Mouse (Mus musculus): ENCODE measurements around the gene Lamtor2. TPM values are rescaled to one million over a fixed set of nuclear protein-coding genes. Genes with fewer than 3 reads are reported as not detected.
A peak's percentile ranks its signal among the peaks of the same experiment; 100 is the strongest.

The Lamtor2 gene
- total RNA-seq, 2 experiments from 2014 or later, result 78.5 to 81.4 TPM

DNA sequence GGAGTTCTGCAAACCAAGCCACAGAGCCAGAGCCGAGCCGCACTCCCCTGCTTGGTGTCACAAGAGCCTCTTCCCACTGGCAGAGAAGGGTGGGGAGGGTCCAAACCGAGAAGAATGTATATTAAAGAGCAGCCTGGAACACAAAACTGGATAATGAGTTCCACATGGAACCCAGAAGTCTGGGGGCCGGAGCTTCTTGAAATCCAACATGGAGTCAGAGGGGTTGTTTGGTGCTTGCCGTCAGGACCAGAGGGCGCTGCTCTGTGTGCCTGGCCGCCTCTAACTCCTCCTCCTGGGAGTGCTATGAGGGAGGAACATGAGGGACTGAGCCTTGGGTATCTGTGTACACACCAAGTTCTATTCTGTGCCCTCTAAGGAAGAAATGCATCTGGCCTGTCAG lies 47.1 kb downstream of the Lamtor2 start:
- no peak for DNase-seq (ENCODE audit: low spot score in 2 of 2)

- DNase-seq (ENCODE audit: low spot score in 2 of 2), result no peak
These were observed 47.8 kb downstream of the Lamtor2 start for GRCm38 (mm10) chr3:88505081-88505480.

DNA sequence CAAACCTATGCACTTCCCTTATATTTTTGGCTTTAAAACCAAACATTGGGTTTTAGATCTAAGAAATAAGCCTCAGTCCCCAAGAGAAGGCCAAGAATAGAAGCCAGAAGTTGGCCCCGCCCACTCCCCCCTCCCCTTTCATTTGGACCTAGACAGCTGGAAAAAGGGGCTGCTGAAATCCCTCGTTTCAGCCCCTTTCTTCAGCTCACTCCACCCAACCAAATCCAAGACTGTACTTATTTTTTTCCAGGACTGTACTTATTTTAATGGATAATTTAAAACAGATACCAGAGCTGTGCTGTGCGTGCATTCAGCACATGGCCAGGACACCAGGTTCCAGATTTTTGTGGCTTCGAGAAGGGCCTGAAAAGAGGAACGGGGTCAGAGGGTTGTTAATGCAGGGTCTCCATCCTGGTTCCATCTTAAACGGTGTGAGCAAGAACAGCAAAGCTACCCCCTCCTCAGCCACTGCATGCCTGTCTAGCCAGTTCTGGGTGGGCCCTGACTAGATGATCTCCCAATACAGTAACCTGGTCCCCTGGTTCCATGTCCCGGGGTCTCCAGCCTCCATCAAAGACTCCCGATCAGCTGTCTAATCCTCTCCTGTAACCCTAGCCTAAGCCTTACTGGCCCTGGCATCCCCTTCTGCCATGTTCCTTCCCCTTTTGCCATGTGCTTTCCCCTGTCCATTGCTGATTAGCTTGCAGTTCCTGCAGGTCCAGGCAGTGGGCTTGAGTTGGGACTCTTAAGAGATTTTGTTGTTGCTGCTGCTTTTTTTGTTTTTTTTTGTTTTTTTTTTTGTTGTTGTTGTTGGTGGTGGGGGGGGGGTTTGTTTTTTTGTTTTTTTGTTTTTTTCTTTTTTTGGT lies 48.8 kb downstream of the Lamtor2 start:
- no peak for DNase-seq (ENCODE audit: low spot score in 2 of 2)

DNA sequence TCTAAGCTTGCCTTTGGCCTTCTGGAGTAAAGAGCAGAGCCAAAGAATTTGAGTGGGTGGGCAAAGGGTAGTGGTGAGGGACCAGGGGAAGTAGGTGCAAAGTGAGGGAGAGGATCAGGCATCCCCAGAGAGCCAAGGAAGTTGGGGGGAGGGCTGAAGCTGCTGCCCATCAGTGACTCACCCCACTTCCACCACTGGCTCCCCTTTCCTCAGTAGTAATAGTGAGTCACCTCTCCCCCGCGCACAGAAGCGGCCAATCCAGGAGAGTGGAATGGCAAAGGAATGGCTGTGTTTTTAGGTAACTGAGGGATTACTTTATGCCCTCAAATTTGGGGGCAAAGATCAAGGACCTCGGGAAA lies 49.4 kb downstream of the Lamtor2 start:
- DNase-seq (ENCODE audit: low spot score in 2 of 2), result no peak

GRCm38 (mm10) chr3:88502641-88503504 lies 50.0 kb downstream of the Lamtor2 start:
- DNase-seq (ENCODE audit: low spot score in 2 of 2), result peak; percentile 89 to 94

DNA sequence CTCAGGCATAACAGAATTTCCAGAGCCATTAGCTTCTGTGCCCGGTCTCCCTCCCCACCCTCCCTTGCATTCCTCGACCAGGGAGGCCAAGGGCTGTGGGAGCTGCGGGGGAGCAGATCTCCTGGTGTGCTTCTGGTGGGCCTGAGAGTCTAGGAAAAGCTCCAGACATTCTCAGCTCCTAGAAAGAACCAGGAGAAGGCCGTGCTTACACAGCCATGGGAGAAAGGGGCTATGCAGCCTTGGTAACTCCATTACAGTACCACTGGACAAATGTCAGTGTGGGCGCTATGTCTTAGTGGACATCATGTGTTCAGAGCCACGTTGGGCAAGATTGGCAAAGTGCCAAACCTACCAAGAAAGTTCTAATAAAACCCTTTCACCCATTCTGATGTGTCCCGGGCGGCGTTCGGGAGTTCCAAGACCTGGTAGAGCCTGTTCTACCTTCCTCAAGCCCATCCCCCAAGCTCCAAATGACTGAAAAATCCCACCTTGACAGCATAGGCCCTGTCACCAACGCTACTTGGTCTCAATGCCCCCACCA lies 50.8 kb downstream of the Lamtor2 start:
- DNase-seq (ENCODE audit: low spot score in 2 of 2), result no peak

- no peak for DNase-seq (ENCODE audit: low spot score in 2 of 2)
These were observed 51.4 kb downstream of the Lamtor2 start for GRCm38 (mm10) chr3:88501366-88502030.

DNA sequence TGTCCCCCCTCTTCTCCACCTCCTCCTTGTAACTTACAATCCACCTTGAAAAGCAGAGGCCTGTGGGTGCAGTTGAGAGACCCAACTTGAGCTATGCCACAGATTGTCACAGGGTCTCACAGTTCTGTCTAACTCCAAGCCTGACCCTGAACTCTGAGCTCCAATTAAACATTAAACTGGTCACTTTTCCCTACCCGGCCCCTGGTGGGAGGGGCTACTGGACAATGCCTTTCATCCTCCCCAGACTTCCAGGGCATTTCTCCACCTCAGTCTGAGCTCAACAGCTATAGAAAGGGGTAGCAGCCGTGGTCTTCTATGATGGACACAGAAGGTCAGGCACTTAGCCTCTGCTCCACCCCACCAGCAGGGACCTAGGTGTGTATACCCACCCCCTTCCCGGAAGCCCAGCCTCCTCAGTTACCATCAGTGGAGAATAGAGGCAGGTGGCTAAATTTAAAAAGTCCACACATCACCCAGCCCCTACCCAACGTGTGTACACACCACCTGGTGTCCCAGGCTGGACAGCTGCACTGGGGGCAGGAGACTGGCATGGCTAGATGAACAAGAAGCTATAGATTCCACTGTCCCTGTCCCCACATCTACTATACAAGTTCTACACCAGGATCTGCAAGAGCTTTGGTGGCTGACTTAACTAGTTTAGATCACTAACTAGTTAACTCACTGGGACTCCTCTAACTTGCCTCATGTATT lies 52.1 kb downstream of the Lamtor2 start:
- DNase-seq (ENCODE audit: low spot score in 2 of 2), result no peak

- no peak for DNase-seq (ENCODE audit: low spot score in 2 of 2)
These were observed 52.8 kb downstream of the Lamtor2 start for GRCm38 (mm10) chr3:88500087-88500486.

Small RNA genes lying within 50 kb of the gene (microRNA-seq; reads per million reads assigned to microRNA genes)
- gene Mir1905, result not detected

Other genes starting within 250 kb of the Lamtor2 start
- 10 to 100 TPM; 64.8 to 76.3 TPM for gene Glmp, start 228.1 kb downstream of the Lamtor2 start, total RNA-seq (2021)
- 1 to 10 TPM; 2.2 to 2.3 TPM for gene Tmem79, start 216.9 kb downstream of the Lamtor2 start, total RNA-seq (2021)
- gene Smg5, start 216.8 kb downstream of the Lamtor2 start, total RNA-seq (2021), result 10 to 100 TPM; 46.1 to 46.4 TPM
- gene Paqr6, start 188.5 kb downstream of the Lamtor2 start, total RNA-seq (2021), result 1 to 10 TPM; 1.6 to 1.8 TPM
- under 1 TPM in 1 of 2 experiments, not detected in 1; 0.27 TPM for gene Bglap3, start 180.3 kb downstream of the Lamtor2 start, total RNA-seq (2021)
- gene Bglap2, start 174.4 kb downstream of the Lamtor2 start, total RNA-seq (2021), result not detected
- gene Bglap, start 168.6 kb downstream of the Lamtor2 start, total RNA-seq (2021), result 1 to 10 TPM in 1 of 2 experiments, not detected in 1; 1.4 TPM
- 10 to 100 TPM; 52.2 to 59.1 TPM for gene Pmf1, start 142.7 kb downstream of the Lamtor2 start, total RNA-seq (2021)
- gene Slc25a44, start 127.9 kb downstream of the Lamtor2 start, total RNA-seq (2021), result 10 to 100 TPM; 12.1 to 13.3 TPM
- 1 to 10 TPM; 3.0 to 4.4 TPM for gene Sema4a, start 91.9 kb downstream of the Lamtor2 start, total RNA-seq (2021)
- gene Lmna, start 43.1 kb downstream of the Lamtor2 start, total RNA-seq (2021), result 100 to 1,000 TPM; 355 to 365 TPM
- 10 to 100 TPM; 12.9 to 13.1 TPM for gene Mex3a, start 20.7 kb downstream of the Lamtor2 start, total RNA-seq (2021)
- under 1 TPM; 0.57 to 0.91 TPM for gene Rab25, start 4.8 kb downstream of the Lamtor2 start, total RNA-seq (2021)
- 10 to 100 TPM; 54.9 to 58.0 TPM for gene Ubqln4, start 684 bp upstream of the Lamtor2 start, total RNA-seq (2021)
- gene Ssr2, start 22.8 kb upstream of the Lamtor2 start, total RNA-seq (2021), result 100 to 1,000 TPM; 150 to 159 TPM
- 100 to 1,000 TPM; 161 to 166 TPM for gene Arhgef2, start 52.9 kb upstream of the Lamtor2 start, total RNA-seq (2021)
- not detected for gene Rxfp4, start 100.1 kb upstream of the Lamtor2 start, total RNA-seq (2021)
- 10 to 100 TPM; 33.9 to 49.0 TPM for gene Khdc4, start 132.7 kb upstream of the Lamtor2 start, total RNA-seq (2021)
- 10 to 100 TPM; 32.1 to 33.2 TPM for gene Rit1, start 163.8 kb upstream of the Lamtor2 start, total RNA-seq (2021)
- 1 to 10 TPM; 5.5 to 6.2 TPM for gene Syt11, start 222.1 kb upstream of the Lamtor2 start, total RNA-seq (2021)